Mouse (Mus musculus): ENCODE measurements at regions not wholly inside any gene's neighbourhood (a gene's known extent, or its start where the extent isn't known, plus 50 kb on each side); places are given as distances from the start of the nearest gene placed in this dataset.

- Histone ChIP-seq H3K36me3 (ENCODE audit: control insufficient read depth, insufficient read depth, low read length) (no peaks in the 10 kb centered on the region), H3K4me2 (no peak overlapping the region), H3K27ac (ENCODE audit: low read depth, low read length) (no peak overlapping the region), H3K27me3 (ENCODE audit: control insufficient read depth, insufficient read depth, low read length) (no peaks in the 10 kb centered on the region), H3K9me3 (replicated peaks; ENCODE audit: control insufficient read depth, low read length) (no peaks in the 10 kb centered on the region), H3K4me3 (ENCODE audit: low read depth, low read length) (no peak overlapping the region), H3K9ac (ENCODE audit: low read depth, low read length) (no peak overlapping the region), H3K4me1 (ENCODE audit: control insufficient read depth, insufficient read depth, low read length) (no peaks in the 10 kb centered on the region)
- ATAC-seq (replicated peaks; ENCODE audit: insufficient number of reproducible peaks, low FRiP score, low TSS enrichment) = no peak
- WGBS (ENCODE audit: insufficient replicate concordance) = 66% methylated on average over 3 of the region's 3 CpGs
Observed at GRCm38 (mm10) chr11:63525956-63526355, 396.1 kb downstream of the Hs3st3b1 start.

- H3K4me1 ChIP-seq (ENCODE audit: control insufficient read depth, insufficient read depth, low read length) = no peaks in the 10 kb centered on the region
- no peak overlapping the region for H3K9ac ChIP-seq (ENCODE audit: low read depth, low read length)
- 84% methylated on average over 5 of the region's 5 CpGs for WGBS (ENCODE audit: insufficient replicate concordance)
- H3K27me3 ChIP-seq (ENCODE audit: control insufficient read depth, insufficient read depth, low read length) = peaks cover 3% of the 10 kb centered on the region; the same call in 1 of the 2 replicates
- no peak overlapping the region for H3K27ac ChIP-seq (ENCODE audit: low read depth, low read length)
- H3K4me3 ChIP-seq (ENCODE audit: low read depth, low read length) = no peak overlapping the region
- no peaks in the 10 kb centered on the region for H3K9me3 ChIP-seq (replicated peaks; ENCODE audit: control insufficient read depth, low read length)
- ATAC-seq (replicated peaks; ENCODE audit: insufficient number of reproducible peaks, low FRiP score, low TSS enrichment) = no peak
- no peaks in the 10 kb centered on the region for H3K36me3 ChIP-seq (ENCODE audit: control insufficient read depth, insufficient read depth, low read length)
- H3K4me2 ChIP-seq = no peak overlapping the region
Observed at GRCm38 (mm10) chr11:63532752-63533151, 389.3 kb downstream of the Hs3st3b1 start.

- H3K9ac ChIP-seq (ENCODE audit: low read depth, low read length) = no peak overlapping the region
- no peaks in the 10 kb centered on the region for H3K36me3 ChIP-seq (ENCODE audit: control insufficient read depth, insufficient read depth, low read length)
- no peak overlapping the region for H3K27ac ChIP-seq (ENCODE audit: low read depth, low read length)
- H3K4me1 ChIP-seq (ENCODE audit: control insufficient read depth, insufficient read depth, low read length) = no peaks in the 10 kb centered on the region
- no peaks in the 10 kb centered on the region for H3K9me3 ChIP-seq (replicated peaks; ENCODE audit: control insufficient read depth, low read length)
- no peak overlapping the region for H3K4me3 ChIP-seq (ENCODE audit: low read depth, low read length)
- peaks cover 3% of the 10 kb centered on the region; the same call in 1 of the 2 replicates for H3K27me3 ChIP-seq (ENCODE audit: control insufficient read depth, insufficient read depth, low read length)
- no peak for ATAC-seq (replicated peaks; ENCODE audit: insufficient number of reproducible peaks, low FRiP score, low TSS enrichment)
- 50% methylated on average over 4 of the region's 4 CpGs for WGBS (ENCODE audit: insufficient replicate concordance)
- H3K4me2 ChIP-seq = no peak overlapping the region
Observed at GRCm38 (mm10) chr11:63533555-63534200, 388.4 kb downstream of the Hs3st3b1 start.

DNA sequence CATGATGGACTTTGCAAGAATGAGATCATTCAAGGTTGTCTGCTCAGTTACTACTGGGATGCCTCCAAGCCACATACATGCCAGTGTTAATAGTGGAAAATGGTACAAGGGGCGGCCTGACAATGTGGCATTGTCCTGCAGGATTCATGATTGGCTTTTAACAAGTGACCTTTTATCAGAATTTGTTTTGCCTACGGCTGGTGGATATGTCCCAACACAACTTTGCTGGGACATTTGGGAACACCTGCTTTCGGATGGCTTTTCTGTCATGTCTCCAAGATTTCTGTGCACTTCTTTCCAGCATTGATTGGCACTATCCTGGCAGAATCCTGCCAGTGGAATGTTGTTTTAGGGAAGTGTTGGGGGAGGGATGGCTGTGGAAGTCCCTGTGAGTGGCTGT is 384.4 kb downstream of the Hs3st3b1 start:
- Histone ChIP-seq H3K4me3 (ENCODE audit: low read depth, low read length) (no peak overlapping the region), H3K27ac (ENCODE audit: low read depth, low read length) (no peak overlapping the region), H3K27me3 (ENCODE audit: control insufficient read depth, insufficient read depth, low read length) (peaks cover 3% of the 10 kb centered on the region; the same call in 1 of the 2 replicates), H3K4me2 (no peak overlapping the region), H3K9ac (ENCODE audit: low read depth, low read length) (no peak overlapping the region), H3K36me3 (ENCODE audit: control insufficient read depth, insufficient read depth, low read length) (no peaks in the 10 kb centered on the region), H3K9me3 (replicated peaks; ENCODE audit: control insufficient read depth, low read length) (no peaks in the 10 kb centered on the region), H3K4me1 (ENCODE audit: control insufficient read depth, insufficient read depth, low read length) (no peaks in the 10 kb centered on the region)
- WGBS (ENCODE audit: insufficient replicate concordance) = 70% methylated on average over 3 of the region's 3 CpGs
- no peak for ATAC-seq (replicated peaks; ENCODE audit: insufficient number of reproducible peaks, low FRiP score, low TSS enrichment)

DNA sequence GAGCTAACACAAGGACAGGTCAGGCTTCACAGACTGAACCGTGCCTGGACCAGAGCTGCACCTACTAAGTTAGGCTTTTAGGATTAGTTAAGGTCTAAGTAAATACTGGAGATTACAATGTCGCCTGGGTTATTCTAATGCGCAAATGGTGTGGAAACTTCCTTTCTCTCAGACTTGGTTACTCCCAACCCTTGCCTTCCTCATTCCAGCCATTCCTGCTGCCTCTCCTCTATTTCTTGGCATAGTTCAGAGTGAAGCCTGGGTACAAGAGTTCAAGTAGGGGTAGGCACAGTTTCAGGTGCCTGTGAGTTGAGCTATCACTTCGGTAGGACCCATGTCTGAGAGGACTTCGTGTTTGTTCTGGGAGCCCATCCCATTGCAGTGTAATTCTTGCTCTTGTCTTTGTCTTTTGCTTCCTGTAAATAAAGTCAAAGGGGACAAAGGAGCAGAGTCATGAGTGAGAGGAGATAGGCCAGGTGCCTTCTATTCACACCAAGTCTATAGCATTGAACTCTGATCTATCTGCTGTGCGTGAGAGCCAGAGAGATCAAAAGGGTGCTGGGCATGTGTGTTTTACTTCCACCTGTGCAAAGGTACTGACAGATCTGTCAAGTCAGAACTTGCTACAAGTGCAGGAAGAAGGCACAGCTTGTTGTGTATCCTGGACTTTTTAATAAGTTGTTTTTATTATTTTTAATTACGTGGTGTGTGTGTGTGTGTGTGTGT is 378.0 kb downstream of the Hs3st3b1 start:
- H3K27ac ChIP-seq (ENCODE audit: low read depth, low read length) = no peak overlapping the region
- no peaks in the 10 kb centered on the region for H3K9me3 ChIP-seq (replicated peaks; ENCODE audit: control insufficient read depth, low read length)
- H3K27me3 ChIP-seq (ENCODE audit: control insufficient read depth, insufficient read depth, low read length) = peaks cover 2% of the 10 kb centered on the region; the same call in 1 of the 2 replicates
- H3K4me2 ChIP-seq = no peak overlapping the region
- no peak overlapping the region for H3K4me3 ChIP-seq (ENCODE audit: low read depth, low read length)
- H3K4me1 ChIP-seq (ENCODE audit: control insufficient read depth, insufficient read depth, low read length) = no peaks in the 10 kb centered on the region
- 58% methylated on average over 7 of the region's 7 CpGs for WGBS (ENCODE audit: insufficient replicate concordance)
- no peaks in the 10 kb centered on the region for H3K36me3 ChIP-seq (ENCODE audit: control insufficient read depth, insufficient read depth, low read length)
- no peak for ATAC-seq (replicated peaks; ENCODE audit: insufficient number of reproducible peaks, low FRiP score, low TSS enrichment)
- H3K9ac ChIP-seq (ENCODE audit: low read depth, low read length) = no peak overlapping the region

GRCm38 (mm10) chr11:63545516-63545915 is 376.6 kb downstream of the Hs3st3b1 start:
- Histone ChIP-seq H3K36me3 (ENCODE audit: control insufficient read depth, insufficient read depth, low read length) (no peaks in the 10 kb centered on the region), H3K4me3 (ENCODE audit: low read depth, low read length) (no peak overlapping the region), H3K9ac (ENCODE audit: low read depth, low read length) (no peak overlapping the region), H3K27me3 (ENCODE audit: control insufficient read depth, insufficient read depth, low read length) (peaks cover 2% of the 10 kb centered on the region; the same call in 1 of the 2 replicates), H3K9me3 (replicated peaks; ENCODE audit: control insufficient read depth, low read length) (no peaks in the 10 kb centered on the region), H3K4me2 (no peak overlapping the region), H3K4me1 (ENCODE audit: control insufficient read depth, insufficient read depth, low read length) (no peaks in the 10 kb centered on the region), H3K27ac (ENCODE audit: low read depth, low read length) (no peak overlapping the region)
- WGBS (ENCODE audit: insufficient replicate concordance) = 8% methylated on average over 7 of the region's 7 CpGs
- no peak for ATAC-seq (replicated peaks; ENCODE audit: insufficient number of reproducible peaks, low FRiP score, low TSS enrichment)

- H3K27ac ChIP-seq (ENCODE audit: low read depth, low read length) = no peak overlapping the region
- H3K4me1 ChIP-seq (ENCODE audit: control insufficient read depth, insufficient read depth, low read length) = peaks cover 6% of the 10 kb centered on the region; the same call in 1 of the 2 replicates
- H3K9me3 ChIP-seq (replicated peaks; ENCODE audit: control insufficient read depth, low read length) = peaks cover 2% of the 10 kb centered on the region; the same call in 1 of the 2 replicates
- H3K36me3 ChIP-seq (ENCODE audit: control insufficient read depth, insufficient read depth, low read length) = no peaks in the 10 kb centered on the region
- H3K4me2 ChIP-seq = no peak overlapping the region
- H3K9ac ChIP-seq (ENCODE audit: low read depth, low read length) = no peak overlapping the region
- peaks cover 23% of the 10 kb centered on the region for H3K27me3 ChIP-seq (ENCODE audit: control insufficient read depth, insufficient read depth, low read length)
- ATAC-seq (replicated peaks; ENCODE audit: insufficient number of reproducible peaks, low FRiP score, low TSS enrichment) = no peak
- no peak overlapping the region for H3K4me3 ChIP-seq (ENCODE audit: low read depth, low read length)
- 77% methylated on average over 6 of the region's 6 CpGs for WGBS (ENCODE audit: insufficient replicate concordance)
Observed at GRCm38 (mm10) chr11:63560466-63560865, 361.6 kb downstream of the Hs3st3b1 start.

DNA sequence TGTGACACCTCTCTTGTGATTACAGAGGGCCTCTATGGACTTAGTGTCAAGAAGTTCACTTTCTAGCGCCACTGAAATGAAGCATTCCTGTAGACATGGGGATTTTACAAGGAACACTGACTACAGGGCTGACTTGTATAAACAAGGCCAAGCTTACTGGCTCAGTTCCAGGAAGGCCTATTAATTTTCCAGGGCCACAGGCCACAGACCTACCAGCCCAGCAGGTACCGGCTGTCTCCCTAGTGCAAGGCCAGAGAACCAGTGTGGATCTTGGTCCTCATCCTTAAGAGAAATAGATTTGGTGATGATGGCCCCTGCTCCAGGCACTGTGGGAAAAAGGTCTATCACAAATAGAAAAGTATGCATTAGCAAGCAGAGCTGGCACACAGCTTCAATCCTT is 359.4 kb downstream of the Hs3st3b1 start:
- no peak for ATAC-seq (replicated peaks; ENCODE audit: insufficient number of reproducible peaks, low FRiP score, low TSS enrichment)
- H3K9me3 ChIP-seq (replicated peaks; ENCODE audit: control insufficient read depth, low read length) = peaks cover 2% of the 10 kb centered on the region; the same call in 1 of the 2 replicates
- no peak overlapping the region for H3K27ac ChIP-seq (ENCODE audit: low read depth, low read length)
- H3K36me3 ChIP-seq (ENCODE audit: control insufficient read depth, insufficient read depth, low read length) = no peaks in the 10 kb centered on the region
- no peak overlapping the region for H3K4me3 ChIP-seq (ENCODE audit: low read depth, low read length)
- H3K4me1 ChIP-seq (ENCODE audit: control insufficient read depth, insufficient read depth, low read length) = peaks cover 6% of the 10 kb centered on the region; the same call in 1 of the 2 replicates
- no peak overlapping the region for H3K4me2 ChIP-seq
- H3K9ac ChIP-seq (ENCODE audit: low read depth, low read length) = no peak overlapping the region
- 30% methylated on average over 2 of the region's 2 CpGs for WGBS (ENCODE audit: insufficient replicate concordance)
- H3K27me3 ChIP-seq (ENCODE audit: control insufficient read depth, insufficient read depth, low read length) = peaks cover 22% of the 10 kb centered on the region

Measured in heart, embryonic 11.5 days (tissue).